Mouse (Mus musculus) common myeloid progenitor, adult 5-6 weeks (primary cell): ENCODE measurements around the gene Ddx23. TPM values are rescaled to one million over a fixed set of nuclear protein-coding genes. Genes with fewer than 3 reads are reported as not detected.
A peak's percentile ranks its signal among the peaks of the same experiment; 100 is the strongest.

Experiments used
- ATAC-seq: replicated peaks from 2 replicates; pipeline ENCODE4 v1.8.0; 2016; ENCODE audit warnings: low read depth, mild to moderate bottlenecking, moderate TSS enrichment, inconsistent platforms; ENCODE audit not compliant: poor library complexity, severe bottlenecking
- total RNA-seq: library from RNA; stranded (forward); fragments of 200-1000, 187-1606 nt; gene quantifications from 2 replicates; pipeline ENCODE4 v1.2.3, GENCODE M21; 2017

Ddx23 gene
- 84.4 and 114 TPM in 2 replicates for total RNA-seq

- ATAC-seq, result peak; percentile 95
These were observed at the start of gene Ddx23 for GRCm38 (mm10) chr15:98662567-98663545. TSS of gene Ddx23 (minus strand) at chr15:98662894.

DNA sequence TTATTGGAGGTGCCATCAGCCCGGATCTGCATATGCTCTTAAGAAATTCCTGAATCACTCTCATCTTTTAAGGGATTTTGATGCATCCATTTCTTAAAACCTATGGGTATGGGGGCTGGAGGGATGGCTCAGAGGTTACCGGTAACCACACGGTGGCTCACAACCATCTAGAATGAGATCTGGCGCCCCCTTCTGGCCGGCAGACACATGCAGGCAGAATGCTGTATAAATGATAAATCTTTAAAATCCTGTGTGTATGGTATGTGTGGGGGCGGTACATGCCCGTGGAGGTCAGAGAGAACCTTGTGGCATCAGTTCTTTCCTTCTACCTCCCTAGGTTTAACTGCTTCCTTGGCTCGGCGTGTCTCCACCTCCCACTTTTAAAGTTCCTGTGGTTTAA is 47.7 kb upstream of the Ddx23 start:
- ATAC-seq, result peak; percentile 73

DNA sequence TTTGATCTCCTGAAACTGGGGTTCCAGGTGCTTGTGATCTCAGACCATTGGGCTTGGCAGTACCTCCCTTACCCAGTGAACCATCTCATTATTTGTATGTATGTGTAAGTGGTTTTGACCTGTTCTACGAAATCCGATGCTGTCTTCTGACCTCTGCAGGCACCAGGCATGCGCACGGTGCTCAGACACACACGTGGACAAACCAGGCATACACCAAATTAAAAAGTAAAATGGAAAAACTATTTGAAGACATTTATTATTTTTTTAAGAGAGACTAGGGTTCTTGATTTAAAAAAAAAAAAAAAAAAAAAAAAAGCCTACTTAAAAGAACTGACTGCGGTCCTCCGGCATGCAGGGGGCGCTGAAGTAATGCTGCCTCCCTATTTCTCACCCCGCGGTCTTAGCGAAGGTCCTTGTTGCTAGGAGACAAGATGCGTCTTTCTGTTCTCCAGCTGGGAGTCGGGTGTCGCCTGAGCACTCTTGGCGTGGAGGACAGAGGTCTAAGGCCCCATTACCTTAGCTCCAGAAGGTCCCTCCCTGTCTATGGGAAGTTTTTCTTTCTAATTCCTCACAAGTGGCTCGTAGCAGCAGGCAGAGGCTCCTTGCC is 45.2 kb upstream of the Ddx23 start, which contains the start of gene Ccdc65:
TSS of gene Ccdc65 (plus strand) at position 442 of the 607 bp plus-strand sequence.
- ATAC-seq, result peak; percentile 90

DNA sequence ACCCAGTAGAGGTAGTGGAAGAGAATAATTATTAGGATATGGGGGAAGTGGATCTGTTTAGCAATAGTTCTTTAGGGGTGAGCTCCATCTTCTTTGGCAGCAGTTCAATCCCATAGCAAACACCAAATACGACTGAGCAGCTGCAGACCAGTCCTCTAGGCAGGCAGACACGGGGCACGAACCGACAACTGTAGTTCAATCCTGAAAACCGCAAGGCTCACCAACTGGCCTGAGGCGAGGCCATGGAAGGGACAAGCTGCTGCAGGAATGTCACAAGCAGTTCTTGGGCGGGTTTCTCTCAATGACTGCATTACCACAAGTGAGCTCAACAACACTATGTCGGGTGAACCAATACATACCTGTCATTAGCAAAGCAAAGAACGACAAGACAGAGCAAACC is 41.6 kb upstream of the Ddx23 start:
- no peak for ATAC-seq

- peak; percentile 99 for ATAC-seq
These were observed 36.8 kb upstream of the Ddx23 start for GRCm38 (mm10) chr15:98699190-98700105.

GRCm38 (mm10) chr15:98696216-98696615 is 33.5 kb upstream of the Ddx23 start:
- ATAC-seq, result no peak

DNA sequence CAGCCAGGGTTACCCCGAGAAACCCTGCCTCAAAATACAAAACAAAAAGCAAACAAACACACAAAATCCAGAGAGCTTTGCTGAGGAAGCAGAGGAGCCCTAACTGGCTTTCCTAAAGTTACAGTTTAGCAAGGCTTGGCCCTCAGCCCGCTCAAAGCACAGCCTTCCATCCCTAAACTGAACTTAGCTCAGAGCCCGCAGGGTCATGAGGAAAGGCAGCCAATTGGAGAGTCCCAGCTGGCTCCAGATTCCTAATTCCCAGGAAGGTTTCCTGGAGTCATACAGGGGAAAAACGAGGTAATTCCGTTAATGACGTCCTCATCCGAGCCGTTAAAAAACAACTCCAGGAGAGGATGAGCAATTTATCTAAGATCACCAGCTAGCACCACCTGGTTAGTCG is 33.0 kb upstream of the Ddx23 start:
- ATAC-seq, result no peak

DNA sequence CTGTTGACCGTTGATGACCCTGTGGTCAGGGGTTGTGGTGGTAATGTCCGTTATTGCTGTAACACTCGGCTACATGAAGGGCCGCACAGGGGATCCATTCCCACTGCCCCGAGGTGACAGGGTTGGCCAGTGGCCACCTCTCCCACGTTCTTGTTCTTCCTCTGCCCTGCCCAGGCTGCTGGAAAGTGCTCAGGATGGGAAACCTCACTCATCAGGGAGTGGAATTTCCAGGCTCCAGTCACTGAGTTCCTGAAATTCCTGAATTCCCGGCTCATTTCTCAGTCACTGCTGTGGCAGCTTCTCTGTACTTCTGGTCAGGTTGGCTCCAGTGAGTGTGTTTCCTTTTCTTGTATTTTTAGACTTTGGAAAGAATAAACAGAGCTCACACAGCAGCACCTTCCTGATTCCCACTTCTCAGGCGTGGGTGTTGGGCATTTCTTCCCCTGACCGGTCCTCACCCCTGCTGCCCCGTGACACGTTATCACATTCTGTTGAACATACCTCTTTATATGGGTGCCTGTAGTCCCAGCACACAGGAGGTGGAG is 29.5 kb upstream of the Ddx23 start:
- ATAC-seq, result no peak

GRCm38 (mm10) chr15:98691486-98692147 is 28.9 kb upstream of the Ddx23 start:
- no peak for ATAC-seq

DNA sequence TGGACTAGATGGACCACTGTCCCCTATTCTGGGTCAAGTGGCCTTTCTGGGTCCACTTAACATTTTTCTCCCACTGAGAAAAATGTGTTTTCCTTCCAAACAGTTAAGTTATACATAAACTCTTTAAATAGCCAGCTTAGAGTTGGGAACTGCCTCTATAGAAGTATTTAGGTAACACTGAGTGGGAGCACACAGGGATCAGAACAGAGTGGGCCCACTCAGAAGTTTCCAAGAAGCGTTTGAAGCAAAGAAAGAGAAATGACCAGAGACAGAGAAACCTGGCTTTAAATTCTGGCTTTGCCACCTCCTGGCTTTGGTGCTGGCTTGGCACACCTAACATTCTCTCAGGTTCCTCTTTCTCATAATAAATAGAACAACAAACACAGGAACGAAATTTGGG is 27.0 kb upstream of the Ddx23 start:
- ATAC-seq, result no peak

DNA sequence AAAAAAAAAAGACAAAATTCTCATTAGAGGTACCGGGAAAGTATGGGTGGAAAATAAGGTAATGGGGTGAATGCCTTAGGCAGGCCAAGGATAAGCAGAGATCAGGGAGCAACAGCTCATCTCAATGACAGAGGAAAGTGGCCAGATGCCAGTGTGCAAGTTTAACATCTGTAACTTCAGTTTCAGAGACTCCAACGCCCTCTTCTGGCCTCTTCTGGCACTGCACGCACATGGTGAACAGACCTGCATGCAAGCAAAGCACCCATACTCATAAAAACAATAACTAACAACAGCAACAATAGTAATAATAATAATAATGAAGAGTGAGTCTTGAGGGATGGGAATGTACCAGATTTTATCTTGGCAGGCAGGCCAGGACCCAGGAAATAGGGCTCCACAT is 23.2 kb upstream of the Ddx23 start:
- no peak for ATAC-seq

DNA sequence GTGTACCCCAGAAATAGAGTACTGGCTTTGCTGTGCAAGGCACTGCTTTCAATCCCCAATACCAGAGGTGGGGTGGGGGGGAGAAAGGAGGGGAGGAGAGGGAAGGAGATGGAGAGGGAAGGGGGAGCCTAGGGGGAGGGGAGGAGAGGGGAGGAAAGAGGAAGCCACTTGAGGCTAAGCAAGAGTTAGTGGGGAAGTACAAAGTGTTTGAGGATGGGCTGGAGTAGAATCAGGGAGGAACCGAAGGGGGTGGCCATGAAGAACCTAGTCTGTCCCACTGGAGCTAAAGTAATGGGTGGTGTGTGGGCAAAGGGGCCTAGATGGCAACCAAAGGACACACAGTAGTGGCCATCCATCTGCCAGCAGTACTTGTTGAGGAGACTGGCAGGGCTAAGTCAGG is 21.1 kb upstream of the Ddx23 start:
- ATAC-seq, result peak; percentile 56; the same call in 1 of the 2 replicates

- ATAC-seq, result no peak; the same call in 1 of the 2 replicates
These were observed 20.5 kb upstream of the Ddx23 start for GRCm38 (mm10) chr15:98683177-98683576.

DNA sequence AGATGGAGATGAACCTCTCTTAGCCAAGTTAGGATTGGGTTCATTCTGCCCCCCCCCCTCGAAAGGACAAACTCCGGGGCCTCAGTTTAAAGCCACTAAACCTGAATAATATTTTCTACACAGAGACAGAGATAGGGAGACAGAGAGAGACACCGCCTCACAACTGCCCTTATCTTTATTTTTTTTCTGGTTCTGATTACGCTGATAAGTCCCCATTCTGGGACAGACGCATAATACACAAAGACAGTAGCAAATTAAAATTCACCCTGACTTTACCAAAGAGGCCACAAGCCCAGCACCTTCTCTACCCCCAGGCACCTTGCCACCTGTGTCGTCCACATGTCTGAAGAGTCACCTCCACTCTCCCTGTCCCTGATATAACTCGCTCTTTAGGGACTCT is 18.9 kb upstream of the Ddx23 start:
- no peak for ATAC-seq

GRCm38 (mm10) chr15:98680660-98681059 is 18.0 kb upstream of the Ddx23 start:
- ATAC-seq, result no peak

- ATAC-seq, result no peak
These were observed 15.3 kb upstream of the Ddx23 start for GRCm38 (mm10) chr15:98677977-98678376.

DNA sequence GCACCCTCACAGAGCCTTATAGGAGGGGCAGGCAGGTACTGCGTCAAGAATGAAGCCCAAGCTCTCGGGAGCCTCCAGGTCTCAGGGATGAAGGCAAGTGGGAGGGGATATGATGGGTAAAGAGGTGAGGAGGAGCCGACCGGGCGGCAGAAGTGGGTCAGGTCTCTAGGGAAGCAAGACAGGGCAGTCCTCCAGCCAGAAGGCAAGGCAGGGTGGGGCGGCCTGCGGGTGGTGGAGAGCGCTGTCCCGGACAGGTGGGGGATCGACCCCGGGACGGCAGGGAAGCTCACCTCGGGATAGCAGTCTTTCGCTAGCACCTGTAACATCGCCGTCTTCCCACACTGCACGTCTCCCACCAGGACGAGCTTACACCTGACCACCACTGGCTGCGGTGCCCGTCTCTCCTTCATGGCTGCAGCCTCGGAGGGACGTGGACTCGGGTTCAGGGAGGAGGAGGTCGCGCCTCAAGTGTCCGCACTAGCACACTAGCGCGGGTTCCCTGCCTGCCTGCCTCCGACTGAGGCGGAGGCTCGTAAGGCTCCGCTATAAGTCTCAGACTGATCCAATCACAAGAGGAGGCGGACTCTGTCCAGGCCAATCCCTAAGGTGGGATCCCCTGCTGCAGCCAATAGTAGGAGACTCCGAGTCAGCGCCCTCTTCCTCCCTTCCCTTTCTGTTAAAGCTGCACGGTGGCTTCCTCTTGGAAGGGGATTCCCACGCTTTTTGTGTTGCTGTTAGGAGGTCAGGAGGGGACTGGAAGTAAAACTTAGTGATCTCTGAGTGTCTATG is 14.4 kb upstream of the Ddx23 start, which contains the start of gene Rnd1:
TSS of gene Rnd1 (minus strand) at position 522 of the 789 bp plus-strand sequence.
- ATAC-seq, result peak; percentile 98

- no peak for ATAC-seq
These were observed 13.8 kb upstream of the Ddx23 start for GRCm38 (mm10) chr15:98676471-98676870.
